Mouse (Mus musculus) forebrain, embryonic 11.5 days (tissue): ENCODE measurements around the gene Gstm6. TPM values are rescaled to one million over a fixed set of nuclear protein-coding genes. Genes with fewer than 3 reads are reported as not detected.
"Not testable (repeated sequence)": the region's sequence is repeated elsewhere in the genome, so short reads cannot be mapped to it uniquely, and the experiment has no call there.

Experiments used
- ATAC-seq: fragments of 200-750 bp; cut with Nextera tagmentation; replicated peaks from 2 replicates; pipeline ENCODE4 v1.8.0; 2017; ENCODE audit warnings: moderate TSS enrichment; ENCODE audit not compliant: low FRiP score
- DNase-seq: peaks from one replicate; pipeline ENCODE4 v3.0.0-alpha.2; 2017; ENCODE audit warnings: low spot score
- H3K27ac ChIP-seq: fragments of 300-500 bp; sonication (generic); 2 replicates; pipeline ENCODE4 v1.5.1; 2014; ENCODE audit warnings: low read depth, low read length
- H3K27me3 ChIP-seq: fragments of 300-500 bp; sonication (generic); 2 replicates; pipeline ENCODE4 v1.6.1; 2014; ENCODE audit warnings: mild to moderate bottlenecking, low read length, mixed read lengths; ENCODE audit not compliant: control insufficient read depth, insufficient read depth
- H3K36me3 ChIP-seq: fragments of 300-500 bp; sonication (generic); 2 replicates; pipeline ENCODE4 v1.6.1; 2014; ENCODE audit warnings: mild to moderate bottlenecking, low read length, moderate library complexity, mixed read lengths; ENCODE audit not compliant: control insufficient read depth, insufficient read depth
- H3K4me1 ChIP-seq: fragments of 300-500 bp; sonication (generic); replicated peaks from 2 replicates; pipeline ENCODE4 v1.6.1; 2014; ENCODE audit warnings: low read length, mixed read lengths; ENCODE audit not compliant: control insufficient read depth, insufficient read depth
- H3K4me2 ChIP-seq: fragments of 300-500 bp; sonication (generic); 2 replicates; pipeline ENCODE4 v1.6.1; 2014; ENCODE audit warnings: low read depth, mild to moderate bottlenecking, low read length, moderate library complexity, mixed read lengths; ENCODE audit not compliant: severe bottlenecking
- H3K4me3 ChIP-seq: fragments of 300-500 bp; sonication (generic); 2 replicates; pipeline ENCODE4 v1.5.1; 2014; ENCODE audit warnings: low read depth, low read length
- H3K9ac ChIP-seq: fragments of 300-500 bp; sonication (generic); 2 replicates; pipeline ENCODE4 v1.6.1; 2014; ENCODE audit warnings: low read length
- H3K9me3 ChIP-seq: fragments of 300-500 bp; sonication (generic); 2 replicates; pipeline ENCODE4 v1.6.1; 2016; ENCODE audit warnings: low read length, mixed read lengths; ENCODE audit not compliant: control insufficient read depth
- WGBS: fragments of 180-500 bp; shearing (Covaris S2); extraction: QIAGEN DNeasy Blood & Tissue Kit; methylation state at CpG from one replicate; pipeline ENCODE4 v1.1.7; 2014; 5-methylcytosine and 5-hydroxymethylcytosine counted together
- polyA plus RNA-seq: library from polyadenylated mRNA; unstranded; fragments of >200 nt; fragmentation: Nextera tagmentation; extraction: Ambion mirVana; gene quantifications from 2 replicates; pipeline ENCODE4 v1.2.1, GENCODE M21; 2014

Gene Gstm6
- polyA plus RNA-seq: 9.1 and 13.6 TPM in 2 replicates

DNA sequence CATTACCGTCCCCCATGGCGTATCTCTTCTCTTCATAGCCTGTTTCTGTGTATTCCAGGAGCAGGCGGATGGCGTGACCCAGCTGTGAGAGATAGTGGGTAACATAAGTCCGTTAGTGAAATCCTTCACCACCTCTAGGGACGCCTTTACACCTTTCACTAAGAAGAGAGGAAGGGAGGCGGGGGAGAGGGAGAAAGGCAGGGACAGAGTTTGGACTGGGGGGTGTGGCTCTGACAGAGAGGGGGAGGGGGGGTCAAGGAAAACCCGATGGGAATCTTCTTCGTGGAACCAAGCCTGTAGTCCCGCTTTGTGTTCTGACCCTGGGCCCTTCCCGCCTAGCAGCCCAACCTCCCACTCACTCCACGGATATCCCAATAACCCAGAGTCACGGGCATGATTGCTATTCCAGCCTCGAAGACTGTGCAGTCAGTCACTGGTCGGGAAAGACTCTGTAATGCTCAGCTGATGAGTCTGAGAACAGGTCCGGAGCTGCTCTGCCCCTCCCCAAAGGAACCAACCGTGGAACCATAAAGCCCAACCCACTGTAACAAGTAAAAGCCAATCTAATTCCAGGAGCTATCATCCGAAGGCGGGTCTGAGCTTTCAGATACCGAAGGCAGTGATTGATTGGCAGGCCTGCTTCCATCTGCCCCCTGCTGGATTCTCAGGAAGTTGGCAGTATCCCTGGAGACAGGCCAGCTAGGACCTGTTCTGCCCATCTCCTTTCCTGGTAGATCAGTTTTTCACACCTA, at the start of gene Gstm6:
Gene Gstm6 (minus strand): TSS at position 511 of the 752 bp plus-strand sequence.
- ATAC-seq: peak; percentile 74
- WGBS: 15% methylated on average over 20 of the region's 20 CpGs
- no peak within 1 kb of the TSS for H3K27ac ChIP-seq
- H3K36me3 ChIP-seq: no peaks in the 10 kb centered on the region
- H3K27me3 ChIP-seq: no peaks in the 10 kb centered on the region
- DNase-seq: peak; percentile 67
- peak within 1 kb of the TSS; percentile 25 for H3K4me3 ChIP-seq
- H3K9ac ChIP-seq: peak within 1 kb of the TSS; percentile 24; the same call in 1 of the 2 replicates
- peak within 1 kb of the TSS; percentile 54 for H3K4me2 ChIP-seq
- H3K9me3 ChIP-seq: no peaks in the 10 kb centered on the region
- H3K4me1 ChIP-seq: peaks cover 2% of the 10 kb centered on the region; the same call in 1 of the 2 replicates

DNA sequence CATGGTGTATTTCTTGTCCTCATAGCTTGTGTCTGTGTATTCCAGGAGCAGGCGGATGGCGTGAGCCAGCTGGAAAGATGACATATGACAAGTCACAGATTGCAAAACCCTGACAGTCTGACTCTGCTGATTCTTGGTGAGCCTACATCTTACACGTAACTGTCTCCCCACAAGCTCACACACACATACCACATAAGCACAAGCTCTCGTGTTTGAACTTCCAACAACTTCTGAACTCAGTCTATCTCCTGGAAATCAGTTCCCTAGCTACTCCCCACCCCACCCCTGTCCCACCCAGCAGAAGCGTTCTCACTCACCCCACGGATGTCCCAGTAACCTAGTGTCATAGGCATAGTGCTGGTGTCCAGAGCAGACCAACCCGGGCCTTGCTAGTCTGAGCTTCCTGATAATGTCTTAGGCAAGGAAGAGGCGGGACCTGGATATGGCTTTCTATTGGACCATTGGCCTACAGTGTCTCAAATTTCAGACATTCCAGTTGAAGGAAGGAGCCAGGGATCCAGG, 42.6 kb upstream of the Gstm6 start, which contains the start of gene Gstm2:
Gene Gstm2 (minus strand): TSS at position 413 of the 522 bp plus-strand sequence.
- Histone ChIP-seq H3K9ac (no peak within 1 kb of the TSS), H3K36me3 (no peaks in the 10 kb centered on the region), H3K9me3 (no peaks in the 10 kb centered on the region), H3K4me1 (no peaks in the 10 kb centered on the region), H3K27me3 (no peaks in the 10 kb centered on the region), H3K27ac (no peak within 1 kb of the TSS), H3K4me2 (no peak within 1 kb of the TSS), H3K4me3 (no peak within 1 kb of the TSS)
- DNase-seq: no peak
- ATAC-seq: no peak
- WGBS: 66% methylated on average over 8 of the region's 8 CpGs

DNA sequence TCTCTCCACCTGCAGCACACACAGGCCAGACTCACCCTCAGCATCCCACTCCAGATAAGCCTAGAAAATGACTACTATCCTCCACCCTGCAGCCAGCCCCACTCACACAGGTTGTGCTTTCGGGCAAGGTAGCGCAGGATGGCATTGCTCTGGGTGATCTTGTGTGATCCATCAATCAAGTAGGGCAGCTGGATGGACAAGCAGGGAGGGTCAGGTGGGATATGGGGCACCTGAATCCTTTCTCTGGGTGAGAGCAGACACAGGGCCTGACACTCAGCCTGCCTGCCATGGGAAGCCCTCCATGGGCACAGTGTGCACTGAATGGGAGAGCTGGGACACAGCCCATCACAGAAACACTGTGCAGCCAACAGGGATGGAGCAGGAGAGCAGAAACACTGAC, 41.6 kb upstream of the Gstm6 start:
- H3K27me3 ChIP-seq, ATAC-seq, H3K36me3 ChIP-seq, H3K4me3 ChIP-seq, H3K4me2 ChIP-seq, H3K9ac ChIP-seq, DNase-seq, H3K4me1 ChIP-seq, H3K27ac ChIP-seq, H3K9me3 ChIP-seq: not testable (repeated sequence)
- WGBS: 95% methylated on average over 2 of the region's 2 CpGs

DNA sequence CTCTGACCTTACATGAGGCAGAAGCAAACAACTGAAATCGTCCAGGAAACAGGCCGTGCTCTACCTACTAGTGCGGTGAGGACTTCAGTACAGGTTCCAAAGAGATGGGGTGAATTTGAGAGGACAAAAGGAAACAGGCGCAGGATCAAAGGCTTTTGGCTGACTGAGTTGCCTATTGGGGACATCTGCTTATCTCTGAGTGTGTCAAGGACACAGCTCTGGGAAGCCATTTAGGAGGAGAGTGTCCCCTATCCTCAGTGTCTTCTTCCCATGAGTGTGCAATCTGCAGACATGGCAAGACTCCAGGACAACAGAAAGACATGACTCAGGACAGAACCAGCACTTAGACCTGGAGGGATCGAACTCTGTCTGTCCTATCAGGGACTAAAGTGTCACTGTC, 40.9 kb upstream of the Gstm6 start:
- H3K27ac ChIP-seq: no peak overlapping the region
- WGBS: 89% methylated on average over 5 of the region's 5 CpGs
- no peaks in the 10 kb centered on the region for H3K27me3 ChIP-seq
- H3K36me3 ChIP-seq: no peaks in the 10 kb centered on the region
- H3K4me1 ChIP-seq: no peaks in the 10 kb centered on the region
- ATAC-seq (no peak), DNase-seq (no peak)
- H3K9ac ChIP-seq: no peak overlapping the region
- no peak overlapping the region for H3K4me3 ChIP-seq
- H3K4me2 ChIP-seq: no peak overlapping the region
- H3K9me3 ChIP-seq: no peaks in the 10 kb centered on the region

DNA sequence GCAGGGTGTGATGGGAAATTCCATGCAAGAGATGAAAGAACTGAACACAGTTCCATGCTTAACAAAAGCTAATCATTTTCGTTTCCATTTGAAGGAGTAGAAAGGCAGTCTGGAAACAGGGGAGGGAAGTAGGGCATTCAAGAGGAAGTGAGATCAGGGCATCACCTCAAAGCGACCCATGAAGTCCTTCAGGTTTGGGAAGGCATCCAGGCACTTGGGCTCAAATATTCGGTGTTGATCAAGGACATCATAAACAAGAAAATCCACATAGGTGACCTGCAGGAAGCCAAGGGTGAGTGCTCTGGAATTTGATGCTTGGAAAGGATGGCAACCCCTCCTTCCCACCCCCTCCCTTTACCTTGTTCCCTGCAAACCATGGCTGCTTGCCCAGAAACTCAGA, 40.2 kb upstream of the Gstm6 start:
- WGBS: 66% methylated on average over 3 of the region's 3 CpGs
- H3K4me2 ChIP-seq: no peak overlapping the region
- no peaks in the 10 kb centered on the region for H3K4me1 ChIP-seq
- H3K27me3 ChIP-seq: no peaks in the 10 kb centered on the region
- no peak overlapping the region for H3K9ac ChIP-seq
- DNase-seq (no peak), ATAC-seq (no peak)
- no peaks in the 10 kb centered on the region for H3K36me3 ChIP-seq
- H3K27ac ChIP-seq: no peak overlapping the region
- no peak overlapping the region for H3K4me3 ChIP-seq
- no peaks in the 10 kb centered on the region for H3K9me3 ChIP-seq

DNA sequence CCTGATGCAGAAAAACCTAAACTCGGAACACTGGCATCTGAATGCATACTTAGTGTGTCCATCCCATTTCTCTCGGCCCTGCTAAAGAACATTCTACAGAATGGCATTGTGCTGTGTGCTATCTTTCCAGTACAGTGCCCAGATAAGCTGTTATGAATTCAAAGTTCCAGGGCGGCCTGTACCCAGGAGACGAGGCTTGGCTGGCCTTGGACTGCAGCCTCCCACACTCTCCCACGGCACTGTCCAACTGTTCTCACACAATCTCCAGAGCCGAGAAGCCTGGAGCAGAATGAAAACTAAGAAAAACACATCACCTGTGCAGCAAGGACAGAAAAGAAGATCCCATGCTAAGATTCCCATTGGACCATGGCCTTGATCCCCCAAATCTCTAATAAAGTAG, 39.2 kb upstream of the Gstm6 start:
- Histone ChIP-seq H3K4me1 (no peaks in the 10 kb centered on the region), H3K4me2 (no peak overlapping the region), H3K4me3 (no peak overlapping the region), H3K36me3 (no peaks in the 10 kb centered on the region), H3K27me3 (no peaks in the 10 kb centered on the region), H3K9me3 (no peaks in the 10 kb centered on the region), H3K27ac (no peak overlapping the region), H3K9ac (no peak overlapping the region)
- ATAC-seq: no peak
- 86% methylated on average over 6 of the region's 6 CpGs for WGBS
- no peak for DNase-seq

DNA sequence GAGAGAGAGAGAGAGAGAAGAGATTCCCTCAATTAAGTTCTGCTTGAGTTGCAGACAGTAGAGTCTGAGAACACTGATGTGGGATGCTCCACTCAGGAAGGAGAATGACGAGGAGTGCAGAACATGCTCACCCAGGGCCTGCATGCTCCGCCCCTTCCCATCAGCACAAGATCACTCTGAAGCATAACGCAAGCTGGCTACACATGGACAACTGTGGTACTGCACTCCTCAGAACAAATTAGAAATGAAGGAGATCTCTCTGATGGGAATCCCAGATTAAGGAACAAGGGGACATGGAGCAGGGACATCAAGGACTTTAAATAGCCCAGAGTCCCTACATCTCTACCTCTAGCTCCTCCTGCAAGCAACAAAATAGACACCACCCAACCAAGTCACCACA, 37.7 kb upstream of the Gstm6 start:
- Histone ChIP-seq H3K4me2 (no peak overlapping the region), H3K36me3 (no peaks in the 10 kb centered on the region), H3K9me3 (no peaks in the 10 kb centered on the region), H3K4me1 (no peaks in the 10 kb centered on the region), H3K27me3 (no peaks in the 10 kb centered on the region), H3K9ac (no peak overlapping the region), H3K27ac (no peak overlapping the region), H3K4me3 (no peak overlapping the region)
- WGBS: 73% methylated on average over 3 of the region's 3 CpGs
- no peak for DNase-seq
- ATAC-seq: no peak

DNA sequence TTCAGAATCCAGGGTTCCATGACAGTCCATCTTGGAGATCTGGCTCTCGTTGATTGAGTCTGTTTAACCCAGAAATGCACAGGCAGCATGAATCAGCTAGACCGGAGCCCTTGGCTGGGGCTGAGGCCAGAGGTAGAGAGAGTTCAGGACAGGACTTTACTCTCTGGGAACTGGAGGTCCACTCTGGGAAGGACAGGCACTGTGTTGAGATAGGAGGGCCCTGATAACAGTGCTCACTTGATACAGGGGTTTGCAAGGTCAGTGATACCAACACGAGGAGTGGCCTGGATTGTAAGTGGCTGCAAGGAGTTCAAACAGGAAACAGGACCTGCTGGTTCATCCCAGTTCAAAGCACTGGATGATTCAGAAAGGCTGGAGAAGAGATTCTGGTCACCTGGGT, 34.1 kb upstream of the Gstm6 start:
- H3K9me3 ChIP-seq: no peaks in the 10 kb centered on the region
- H3K27me3 ChIP-seq: no peaks in the 10 kb centered on the region
- H3K4me3 ChIP-seq: no peak overlapping the region
- H3K36me3 ChIP-seq: no peaks in the 10 kb centered on the region
- no peak overlapping the region for H3K9ac ChIP-seq
- ATAC-seq (no peak), DNase-seq (no peak)
- no peak overlapping the region for H3K27ac ChIP-seq
- no peaks in the 10 kb centered on the region for H3K4me1 ChIP-seq
- no peak overlapping the region for H3K4me2 ChIP-seq
- WGBS: 78% methylated on average over 3 of the region's 3 CpGs

DNA sequence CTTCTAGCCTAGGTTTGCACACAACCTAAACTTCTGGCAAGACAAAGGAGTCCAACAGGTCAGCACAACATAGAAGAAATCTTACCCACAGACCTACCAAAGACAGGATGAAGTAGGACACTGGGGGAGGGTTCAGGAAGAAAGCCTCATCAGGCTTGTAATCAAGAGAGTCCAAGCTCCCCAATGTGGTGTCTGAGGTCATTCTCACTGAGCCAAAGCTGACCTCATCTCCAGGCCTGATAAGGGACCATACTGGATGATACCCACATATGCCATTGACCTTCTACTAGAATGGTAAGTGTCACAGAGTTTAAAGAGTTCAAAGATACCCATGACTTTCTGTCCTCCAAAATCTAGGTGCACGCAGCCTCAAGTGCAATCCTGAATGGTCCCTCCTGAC, 30.7 kb upstream of the Gstm6 start:
- 92% methylated on average over 1 of the region's 1 CpGs for WGBS
- DNase-seq: no peak
- Histone ChIP-seq H3K27ac (no peak overlapping the region), H3K9ac (no peak overlapping the region), H3K9me3 (no peaks in the 10 kb centered on the region), H3K27me3 (no peaks in the 10 kb centered on the region), H3K4me2 (no peak overlapping the region), H3K36me3 (no peaks in the 10 kb centered on the region), H3K4me3 (no peak overlapping the region), H3K4me1 (no peaks in the 10 kb centered on the region)
- ATAC-seq: no peak
